Mouse (Mus musculus) fat pad, adult 2 months (tissue): ENCODE measurements at regions not wholly inside any gene's neighbourhood (a gene's known extent, or its start where the extent isn't known, plus 50 kb on each side); places are given as distances from the start of the nearest gene placed in this dataset.

Experiments used
- DNase-seq: peaks from one replicate; pipeline ENCODE4 v3.0.0-alpha.2; 2011; ENCODE audit warnings: low read depth, low spot score; ENCODE audit errors: extremely low read depth

- no peak for DNase-seq
These were observed 104.6 kb upstream of the Tut7 start for GRCm38 (mm10) chr13:59927379-59928111.

GRCm38 (mm10) chr13:59925845-59926481 lies 103.0 kb upstream of the Tut7 start:
- DNase-seq: no peak

- DNase-seq: no peak
These were observed 94.2 kb upstream of the Tut7 start for GRCm38 (mm10) chr13:59917185-59917584.

- DNase-seq: no peak
These were observed 93.5 kb upstream of the Tut7 start for GRCm38 (mm10) chr13:59916166-59917044.

GRCm38 (mm10) chr13:59915734-59916133 lies 92.8 kb upstream of the Tut7 start:
- no peak for DNase-seq

GRCm38 (mm10) chr13:59910179-59911071 lies 87.5 kb upstream of the Tut7 start:
- DNase-seq: no peak

GRCm38 (mm10) chr13:59909400-59909799 lies 86.5 kb upstream of the Tut7 start:
- no peak for DNase-seq

GRCm38 (mm10) chr13:59908786-59909185 lies 85.8 kb upstream of the Tut7 start:
- DNase-seq: no peak

- DNase-seq: no peak
These were observed 82.5 kb upstream of the Tut7 start for GRCm38 (mm10) chr13:59905488-59905887.

GRCm38 (mm10) chr13:59904415-59904814 lies 81.5 kb upstream of the Tut7 start:
- no peak for DNase-seq

- DNase-seq: no peak
These were observed 76.6 kb upstream of the Tut7 start for GRCm38 (mm10) chr13:59899521-59899920.

- DNase-seq: no peak
These were observed 72.8 kb upstream of the Tut7 start for GRCm38 (mm10) chr13:59895754-59896153.

- DNase-seq: no peak
These were observed 71.1 kb upstream of the Tut7 start for GRCm38 (mm10) chr13:59894094-59894493.

- no peak for DNase-seq
These were observed 70.0 kb upstream of the Tut7 start for GRCm38 (mm10) chr13:59892961-59893360.

- no peak for DNase-seq
These were observed 69.4 kb upstream of the Tut7 start for GRCm38 (mm10) chr13:59892340-59892739.

- DNase-seq: no peak
These were observed 68.8 kb upstream of the Tut7 start for GRCm38 (mm10) chr13:59891737-59892136.

GRCm38 (mm10) chr13:59889468-59890117 lies 66.6 kb upstream of the Tut7 start:
- no peak for DNase-seq

GRCm38 (mm10) chr13:59888038-59889016 lies 65.4 kb upstream of the Tut7 start:
- DNase-seq: no peak

- no peak for DNase-seq
These were observed 64.4 kb upstream of the Tut7 start for GRCm38 (mm10) chr13:59887306-59887705.
